Mouse (Mus musculus): ENCODE measurements at regions not wholly inside any gene's neighbourhood (a gene's known extent, or its start where the extent isn't known, plus 50 kb on each side); places are given as distances from the start of the nearest gene placed in this dataset.

DNA sequence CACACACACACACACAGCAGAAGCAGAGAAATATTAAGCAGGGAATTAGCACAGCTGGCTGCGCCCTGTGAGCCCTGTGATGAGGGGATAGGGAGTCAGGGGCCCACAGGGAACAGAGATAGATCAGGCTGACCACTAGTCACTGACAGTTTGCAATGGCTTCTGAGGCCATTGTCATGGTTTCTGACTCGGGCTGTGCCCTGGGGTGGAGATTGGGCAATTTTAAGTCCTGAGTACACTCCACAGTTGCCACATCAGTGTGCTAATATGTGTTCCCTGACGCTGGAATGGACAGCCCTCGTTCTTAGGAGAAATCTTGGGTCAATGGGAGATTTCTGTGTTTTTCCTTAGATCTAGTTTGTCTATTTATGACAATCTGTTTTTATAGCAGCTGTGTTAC is 148.3 kb upstream of the Nectin1 start:
- DNase-seq (ENCODE audit: low read depth, low spot score) = no peak

- DNase-seq (ENCODE audit: low read depth, low spot score) = no peak
Measured at GRCm38 (mm10) chr9:43600396-43600795, 143.4 kb upstream of the Nectin1 start.

GRCm38 (mm10) chr9:43617632-43618031 is 126.2 kb upstream of the Nectin1 start:
- DNase-seq (ENCODE audit: low read depth, low spot score) = no peak

DNA sequence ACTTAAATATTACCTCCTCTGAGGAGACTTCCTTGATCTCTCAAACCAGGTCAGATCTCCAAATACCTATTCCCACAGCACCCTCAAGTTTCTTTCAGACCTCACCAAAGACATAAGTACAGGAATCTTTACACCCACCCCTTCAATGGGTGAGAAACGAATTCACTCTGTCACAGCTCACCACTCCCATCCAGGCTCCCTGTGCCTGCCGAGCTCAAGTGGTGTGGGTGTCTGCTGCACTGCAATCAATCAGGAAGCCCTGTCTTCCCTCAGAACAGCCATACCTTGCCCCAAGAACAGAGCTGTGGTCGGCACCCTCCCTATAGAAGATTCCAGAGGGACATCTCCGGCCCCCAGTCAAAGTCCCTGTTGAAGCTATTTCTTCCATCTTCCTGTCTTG is 116.2 kb upstream of the Nectin1 start:
- no peak for DNase-seq (ENCODE audit: low read depth, low spot score)

DNA sequence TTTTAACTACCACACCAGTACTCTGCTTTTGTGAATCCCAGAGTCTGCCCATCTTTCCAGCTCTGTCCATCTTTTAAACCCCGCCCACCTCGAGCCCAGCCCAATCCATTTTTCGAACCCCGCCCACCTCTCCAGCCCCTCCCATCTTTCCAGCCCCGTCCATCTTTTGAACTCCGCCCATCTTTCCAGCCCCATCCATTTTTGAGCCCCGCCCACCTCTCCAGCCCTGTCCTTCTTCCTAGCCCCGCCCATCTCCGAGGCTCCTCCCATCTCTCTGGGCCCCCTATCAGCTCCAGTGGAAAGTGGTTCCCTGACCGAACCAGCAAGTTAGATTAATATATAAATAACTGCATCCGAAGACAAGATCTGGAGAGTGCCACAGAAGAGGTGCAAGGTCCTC is 115.0 kb upstream of the Nectin1 start:
- DNase-seq (ENCODE audit: low read depth, low spot score) = no peak

DNA sequence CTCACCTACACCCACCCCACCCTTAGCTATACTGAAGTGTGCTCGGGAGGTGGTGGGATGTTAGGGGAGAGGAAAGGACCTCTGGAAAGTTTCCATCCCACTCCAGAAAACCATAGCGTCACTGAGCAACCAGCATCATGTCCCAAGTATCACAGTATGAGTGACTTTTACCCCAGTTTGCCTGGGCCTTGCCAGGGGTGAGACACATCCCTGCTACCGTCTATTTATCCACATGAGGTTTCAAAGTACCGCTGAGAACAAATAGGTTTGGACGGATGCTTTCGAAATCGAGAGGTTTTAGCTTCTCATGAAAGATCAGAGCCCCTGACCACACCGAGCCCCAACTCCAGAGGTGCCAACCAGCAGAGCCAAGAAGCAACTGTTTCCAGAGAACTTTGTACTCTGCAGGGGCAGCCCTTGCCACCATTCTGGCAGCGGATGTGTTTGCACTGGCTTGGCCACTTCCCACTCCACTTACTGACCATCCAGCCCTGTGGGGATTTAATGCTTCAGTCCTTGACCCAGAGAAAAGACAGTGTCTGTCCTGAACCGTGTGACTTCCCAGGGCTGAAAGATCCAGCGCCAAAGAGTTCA is 107.3 kb upstream of the Nectin1 start:
- DNase-seq (ENCODE audit: low read depth, low spot score) = no peak

DNA sequence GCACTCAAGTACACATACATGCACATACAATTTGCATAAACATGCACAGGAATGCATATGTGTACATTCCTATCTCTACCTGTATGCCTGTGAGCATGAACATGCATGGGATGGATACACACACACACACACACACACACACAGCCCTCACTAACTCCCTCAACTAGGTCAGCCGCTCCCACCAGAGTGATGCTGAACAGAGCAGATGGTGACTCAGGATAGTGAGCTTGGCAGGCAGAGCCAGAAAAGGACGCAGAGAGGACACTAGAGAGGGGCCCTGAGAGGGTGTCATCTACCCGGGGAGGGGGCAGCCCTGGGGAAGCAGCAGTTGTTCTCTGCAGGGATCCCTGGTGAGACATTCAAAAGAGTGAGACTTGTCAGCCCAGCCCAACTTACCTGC is 85.6 kb upstream of the Nectin1 start:
- no peak for DNase-seq (ENCODE audit: low read depth, low spot score)

DNA sequence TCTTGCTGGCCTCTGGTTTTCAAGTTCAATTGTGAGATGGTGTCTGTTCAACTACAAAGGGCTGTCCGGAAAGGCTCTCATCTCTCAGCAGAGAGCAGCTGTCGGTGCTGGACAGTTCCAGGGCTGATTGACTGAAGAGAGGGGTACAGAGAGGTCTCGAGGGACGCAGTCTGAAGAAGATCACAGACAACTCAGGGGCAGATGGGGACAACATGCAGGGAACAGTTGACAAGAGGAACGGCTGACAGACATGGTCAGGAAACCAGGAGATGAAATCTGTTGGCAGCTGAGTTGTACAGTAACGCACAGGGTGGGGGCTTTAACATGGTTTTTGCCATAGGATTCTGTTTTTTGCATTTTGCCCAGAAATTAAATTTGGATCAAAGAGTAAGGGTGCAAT is 84.5 kb upstream of the Nectin1 start:
- DNase-seq (ENCODE audit: low read depth, low spot score) = no peak

- DNase-seq (ENCODE audit: low read depth, low spot score) = no peak
Measured at GRCm38 (mm10) chr9:43660151-43660550, 83.6 kb upstream of the Nectin1 start.

GRCm38 (mm10) chr9:43660896-43661563 is 82.8 kb upstream of the Nectin1 start:
- no peak for DNase-seq (ENCODE audit: low read depth, low spot score)

GRCm38 (mm10) chr9:43661646-43662045 is 82.1 kb upstream of the Nectin1 start:
- DNase-seq (ENCODE audit: low read depth, low spot score) = no peak

GRCm38 (mm10) chr9:43667386-43667785 is 76.4 kb upstream of the Nectin1 start:
- no peak for DNase-seq (ENCODE audit: low read depth, low spot score)

DNA sequence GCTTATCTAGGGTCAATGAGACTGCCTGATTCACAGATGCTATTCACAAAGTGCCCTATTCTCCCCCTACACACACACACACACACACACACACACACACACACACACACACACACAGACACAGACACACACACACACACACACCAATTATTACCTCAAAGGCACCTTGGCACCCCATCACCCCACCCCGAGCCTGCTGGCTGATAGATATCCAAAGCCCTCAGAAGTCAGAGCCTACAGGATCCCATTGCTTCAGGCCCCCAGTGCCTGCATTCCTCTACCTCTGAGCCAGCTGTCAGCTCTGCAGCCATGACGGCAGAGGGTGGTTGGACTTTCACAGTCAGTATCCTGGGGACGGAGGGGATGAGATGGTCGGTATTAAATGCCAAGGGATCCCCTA is 75.8 kb upstream of the Nectin1 start:
- no peak for DNase-seq (ENCODE audit: low read depth, low spot score)

DNA sequence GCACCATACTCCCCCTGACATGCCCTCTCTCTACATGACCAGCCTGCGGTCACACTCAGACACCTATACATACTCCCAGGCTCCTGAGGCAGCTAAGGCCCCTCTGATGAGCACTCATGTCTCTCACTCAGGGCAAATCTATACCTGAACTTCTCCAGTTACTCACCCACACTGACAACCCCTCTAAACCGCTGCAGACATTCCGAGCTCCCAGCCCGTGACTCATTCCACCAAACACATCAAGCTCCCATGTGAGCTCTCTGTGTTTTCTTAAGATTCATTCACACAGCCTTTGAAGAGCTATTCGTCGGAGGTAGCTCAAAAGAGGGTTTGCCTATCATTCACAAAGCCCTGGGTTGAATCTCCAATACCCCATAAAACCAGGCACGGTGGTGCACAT is 75.1 kb upstream of the Nectin1 start:
- no peak for DNase-seq (ENCODE audit: low read depth, low spot score)

DNA sequence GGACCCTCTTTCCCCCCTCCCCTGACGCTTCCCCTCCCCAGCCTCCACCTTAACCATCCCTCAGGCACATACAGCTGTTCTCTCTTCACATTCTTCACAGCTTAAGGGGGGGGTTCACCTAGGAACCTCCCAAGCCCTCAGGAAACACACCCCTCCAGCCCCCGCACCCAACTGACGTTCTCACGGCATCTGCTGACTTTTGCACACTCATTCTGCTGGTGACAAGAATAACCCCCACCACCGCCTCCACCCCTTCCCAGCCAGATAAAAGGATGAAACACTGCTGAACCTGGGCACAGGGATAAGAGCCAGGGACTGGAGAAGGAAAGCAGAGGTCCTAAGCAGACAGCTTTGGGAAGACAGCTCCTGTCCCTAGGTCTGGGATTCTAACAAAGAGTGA is 73.2 kb upstream of the Nectin1 start:
- DNase-seq (ENCODE audit: low read depth, low spot score) = no peak

GRCm38 (mm10) chr9:43673171-43673680 is 70.6 kb upstream of the Nectin1 start:
- DNase-seq (ENCODE audit: low read depth, low spot score) = no peak

GRCm38 (mm10) chr9:43674321-43674720 is 69.5 kb upstream of the Nectin1 start:
- no peak for DNase-seq (ENCODE audit: low read depth, low spot score)

- no peak for DNase-seq (ENCODE audit: low read depth, low spot score)
Measured at GRCm38 (mm10) chr9:43676011-43676410, 67.8 kb upstream of the Nectin1 start.

- no peak for DNase-seq (ENCODE audit: low read depth, low spot score)
Measured at GRCm38 (mm10) chr9:43679331-43679730, 64.5 kb upstream of the Nectin1 start.

- no peak for DNase-seq (ENCODE audit: low read depth, low spot score)
Measured at GRCm38 (mm10) chr9:43681317-43681716, 62.5 kb upstream of the Nectin1 start.

- DNase-seq (ENCODE audit: low read depth, low spot score) = no peak
Measured at GRCm38 (mm10) chr9:43682102-43682501, 61.7 kb upstream of the Nectin1 start.

GRCm38 (mm10) chr9:43684596-43684995 is 59.2 kb upstream of the Nectin1 start:
- no peak for DNase-seq (ENCODE audit: low read depth, low spot score)

- no peak for DNase-seq (ENCODE audit: low read depth, low spot score)
Measured at GRCm38 (mm10) chr9:43692015-43692414, 51.8 kb upstream of the Nectin1 start.

- no peak for DNase-seq (ENCODE audit: low read depth, low spot score)
Measured at GRCm38 (mm10) chr9:43692538-43692937, 51.2 kb upstream of the Nectin1 start.

Measured in forelimb bud, embryonic 11.5 days (tissue).